Mouse (Mus musculus) heart, postnatal 0 days (tissue): ENCODE results near the gene Cabin1. TPM values are rescaled to one million over a fixed set of nuclear protein-coding genes. Genes with fewer than 3 reads are reported as not detected.

Source experiments
- ATAC-seq: fragments of 200-750 bp; cut with Nextera tagmentation; 2 replicates; pipeline ENCODE4 v1.8.0; 2017; ENCODE audit warnings: low read depth, moderate number of reproducible peaks, moderate library complexity; ENCODE audit not compliant: insufficient read depth
- DNase-seq: peaks from one replicate; pipeline ENCODE4 v3.0.0-alpha.2; 2016; ENCODE audit warnings: low spot score
- H3K27ac ChIP-seq: fragments of 300-500 bp; sonication (generic); 2 replicates; pipeline ENCODE4 v1.5.1; 2014; ENCODE audit warnings: low read depth, mild to moderate bottlenecking
- H3K27me3 ChIP-seq: fragments of 300-500 bp; sonication (generic); 2 replicates; pipeline ENCODE4 v1.6.1; 2014; ENCODE audit warnings: low read length, mixed read lengths; ENCODE audit not compliant: control insufficient read depth, insufficient read depth
- H3K36me3 ChIP-seq: fragments of 300-500 bp; sonication (generic); replicated peaks from 2 replicates; pipeline ENCODE4 v1.6.1; 2014; ENCODE audit warnings: low read length, mixed read lengths; ENCODE audit not compliant: control insufficient read depth, insufficient read depth
- H3K4me1 ChIP-seq: fragments of 300-500 bp; sonication (generic); 2 replicates; pipeline ENCODE4 v1.6.1; 2014; ENCODE audit warnings: antibody characterized with exemption; ENCODE audit not compliant: control insufficient read depth, insufficient read depth
- H3K4me2 ChIP-seq: fragments of 300-500 bp; sonication (generic); 2 replicates; pipeline ENCODE4 v1.6.1; 2014; ENCODE audit warnings: low read depth, mild to moderate bottlenecking, low read length, moderate library complexity
- H3K4me3 ChIP-seq: fragments of 300-500 bp; sonication (generic); 2 replicates; pipeline ENCODE4 v1.5.1; 2014; ENCODE audit warnings: low read depth, low read length
- H3K9ac ChIP-seq: fragments of 300-500 bp; sonication (generic); replicated peaks from 2 replicates; pipeline ENCODE4 v1.6.1; 2014; ENCODE audit warnings: low read depth, low read length, mixed read lengths
- H3K9me3 ChIP-seq: fragments of 300-500 bp; sonication (generic); replicated peaks from 2 replicates; pipeline ENCODE4 v1.6.1; 2016; ENCODE audit warnings: low read length; ENCODE audit not compliant: control insufficient read depth
- CTCF ChIP-seq: IDR thresholded peaks from 2 replicates; pipeline ENCODE4 v1.5.1; 2016; ENCODE audit warnings: antibody characterized with exemption, control low read depth, low read depth
- EP300 ChIP-seq: IDR thresholded peaks from 2 replicates; pipeline ENCODE4 v1.6.1; 2016; ENCODE audit warnings: antibody characterized with exemption, low read depth
- WGBS: fragments of 180-500 bp; shearing (Covaris S2); extraction: QIAGEN DNeasy Blood & Tissue Kit; methylation state at CpG from one replicate; pipeline ENCODE4 v1.1.7; 2014; 5-methylcytosine and 5-hydroxymethylcytosine counted together
- polyA plus RNA-seq: library from polyadenylated mRNA; unstranded; fragments of >200 nt; fragmentation: Nextera tagmentation; extraction: Ambion mirVana; gene quantifications from 2 replicates; pipeline ENCODE4 v1.2.1, GENCODE M21; 2015
- total RNA-seq: library from RNA; depleted of rRNA; stranded (reverse); fragments of >200 nt; gene quantifications from 2 replicates; pipeline ENCODE4 v1.2.3, GENCODE M21; 2014; ENCODE audit warnings: low replicate concordance

Cabin1 gene
- total and polyA plus RNA-seq, 2 experiments from 2014 or later: 14.0 to 194 TPM

GRCm38 (mm10) chr10:75794880-75795279 is 30.7 kb upstream of the Cabin1 start:
- Histone ChIP-seq H3K4me1 (peaks cover 7% of the 10 kb centered on the region), H3K4me2 (no peak overlapping the region), H3K27me3 (no peaks in the 10 kb centered on the region), H3K36me3 (no peaks in the 10 kb centered on the region), H3K27ac (no peak overlapping the region), H3K9me3 (no peaks in the 10 kb centered on the region), H3K9ac (no peak overlapping the region), H3K4me3 (no peak overlapping the region)
- TF ChIP-seq EP300: no peak
- TF ChIP-seq CTCF: no peak
- WGBS: 34% methylated on average over 3 of the region's 3 CpGs
- DNase-seq (peak; percentile 33), ATAC-seq (no peak)

GRCm38 (mm10) chr10:75790773-75791172 is 26.6 kb upstream of the Cabin1 start:
- no peak for DNase-seq
- Histone ChIP-seq H3K9me3 (no peaks in the 10 kb centered on the region), H3K27ac (no peak overlapping the region), H3K9ac (no peak overlapping the region), H3K36me3 (no peaks in the 10 kb centered on the region), H3K4me3 (no peak overlapping the region), H3K4me1 (no peaks in the 10 kb centered on the region), H3K4me2 (no peak overlapping the region), H3K27me3 (no peaks in the 10 kb centered on the region)
- 23% methylated on average over 7 of the region's 7 CpGs for WGBS
- TF ChIP-seq CTCF (peak; percentile 42), EP300 (no peak)
- ATAC-seq: no peak

- Histone ChIP-seq H3K4me2 (no peak overlapping the region), H3K4me1 (no peaks in the 10 kb centered on the region), H3K9ac (no peak overlapping the region), H3K27ac (no peak overlapping the region), H3K27me3 (no peaks in the 10 kb centered on the region), H3K9me3 (no peaks in the 10 kb centered on the region), H3K36me3 (no peaks in the 10 kb centered on the region), H3K4me3 (no peak overlapping the region)
- WGBS: 90% methylated on average over 5 of the region's 5 CpGs
- DNase-seq (no peak), ATAC-seq (no peak)
- TF ChIP-seq EP300 (no peak), CTCF (no peak)
These were observed 25.7 kb upstream of the Cabin1 start for GRCm38 (mm10) chr10:75789841-75790240.

- no peak for ATAC-seq
- Histone ChIP-seq H3K36me3 (no peaks in the 10 kb centered on the region), H3K4me1 (no peaks in the 10 kb centered on the region), H3K9me3 (no peaks in the 10 kb centered on the region), H3K27me3 (no peaks in the 10 kb centered on the region), H3K4me3 (no peak overlapping the region), H3K27ac (no peak overlapping the region), H3K4me2 (no peak overlapping the region), H3K9ac (no peak overlapping the region)
- 71% methylated on average over 6 of the region's 6 CpGs for WGBS
- TF ChIP-seq CTCF (no peak), EP300 (no peak)
- DNase-seq: no peak
These were observed 25.1 kb upstream of the Cabin1 start for GRCm38 (mm10) chr10:75789081-75789735.

GRCm38 (mm10) chr10:75788277-75788676 is 24.1 kb upstream of the Cabin1 start:
- 86% methylated on average over 8 of the region's 8 CpGs for WGBS
- DNase-seq (no peak), ATAC-seq (no peak)
- Histone ChIP-seq H3K4me2 (no peak overlapping the region), H3K36me3 (no peaks in the 10 kb centered on the region), H3K9me3 (no peaks in the 10 kb centered on the region), H3K4me3 (no peak overlapping the region), H3K9ac (no peak overlapping the region), H3K27ac (no peak overlapping the region), H3K27me3 (no peaks in the 10 kb centered on the region), H3K4me1 (no peaks in the 10 kb centered on the region)
- TF ChIP-seq CTCF (no peak), EP300 (no peak)

- no peak overlapping the region for H3K4me2 ChIP-seq
- no peak overlapping the region for H3K4me3 ChIP-seq
- H3K27me3 ChIP-seq: peaks cover 4% of the 10 kb centered on the region; the same call in 1 of the 2 replicates
- DNase-seq: no peak
- WGBS: 51% methylated on average over 1 of the region's 1 CpGs
- H3K9me3 ChIP-seq: no peaks in the 10 kb centered on the region
- no peak for ATAC-seq
- no peaks in the 10 kb centered on the region for H3K36me3 ChIP-seq
- no peak overlapping the region for H3K27ac ChIP-seq
- 0 out of 2 replicates have a peak, but pooled peaks cover 2% of the 10 kb centered on the region for H3K4me1 ChIP-seq
- TF ChIP-seq CTCF (no peak), EP300 (no peak)
- H3K9ac ChIP-seq: no peak overlapping the region
These were observed 21.3 kb upstream of the Cabin1 start for GRCm38 (mm10) chr10:75785442-75785841.
